Comparison of ENCODE assay signal across 7 mouse cellular contexts in the genomic region with DNA sequence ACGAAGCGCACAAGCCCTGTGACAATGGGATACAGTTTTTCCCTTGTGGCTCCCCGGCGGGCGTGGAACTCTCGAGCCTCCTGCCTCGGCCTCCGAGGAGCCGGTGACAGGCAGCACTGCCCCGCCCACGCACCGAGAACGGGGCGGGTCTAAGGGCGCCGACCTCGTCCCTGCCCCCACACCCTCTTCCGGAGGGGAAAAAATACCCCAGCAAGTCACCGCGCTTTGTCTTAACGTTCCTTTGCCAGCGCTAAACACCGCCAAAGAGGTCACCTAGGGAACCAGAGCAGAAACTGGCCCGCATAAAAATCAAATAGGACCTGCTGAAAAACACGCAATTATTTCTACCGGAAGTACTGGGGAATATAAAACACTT. TPM values are rescaled to one million over a fixed set of nuclear protein-coding genes. Genes with fewer than 3 reads are reported as not detected.
A peak's percentile ranks its signal among the peaks of the same experiment; 100 is the strongest.
DNase-seq lines count a peak whose midpoint lies in the region; ATAC-seq lines count a peak whose summit lies in the region.

No protein-coding gene starts in this region.

- H3K4me1 ChIP-seq in embryonic facial prominence, embryonic 10.5 days, result no peaks in the 10 kb centered on the region
- no peaks in the 10 kb centered on the region; the same call in 1 of the 2 replicates for H3K4me1 ChIP-seq in limb, embryonic 10.5 days
- H3K4me1 ChIP-seq in midbrain, embryonic 11.5 days (ENCODE audit: control insufficient read depth, insufficient read depth, low read length), result no peaks in the 10 kb centered on the region

- peak; percentile 65 for ATAC-seq in midbrain, embryonic 11.5 days (ENCODE audit: low FRiP score)

- peak; percentile 80 for DNase-seq in adrenal gland, postnatal 10 days
- peak; percentile 81 for DNase-seq in embryonic facial prominence, embryonic 10.5 days (ENCODE audit: low spot score)
- peak; percentile 97 for DNase-seq in heart, adult 11 months
- peak; percentile 69 for DNase-seq in kidney, adult 11 months
- DNase-seq in limb, embryonic 10.5 days (ENCODE audit: low spot score), result peak; percentile 80
- DNase-seq in midbrain, embryonic 11.5 days (ENCODE audit: low spot score, missing footprints), result peak; percentile 97
- peak; percentile 39 for DNase-seq in skeletal muscle tissue, adult 2 months (ENCODE audit: low read depth, low spot score)

- peak overlapping the region; percentile 54 for H3K4me2 ChIP-seq in midbrain, embryonic 11.5 days

- H3K9me3 ChIP-seq in embryonic facial prominence, embryonic 10.5 days, result no peaks in the 10 kb centered on the region
- no peaks in the 10 kb centered on the region for H3K9me3 ChIP-seq in limb, embryonic 10.5 days (replicated peaks)
- no peaks in the 10 kb centered on the region for H3K9me3 ChIP-seq in midbrain, embryonic 11.5 days (ENCODE audit: control insufficient read depth, low read length)

- H3K27ac ChIP-seq in embryonic facial prominence, embryonic 10.5 days (replicated peaks), result peak overlapping the region; percentile 89
- peak overlapping the region; percentile 92 for H3K27ac ChIP-seq in limb, embryonic 10.5 days
- peak overlapping the region; percentile 57; the same call in 1 of the 2 replicates for H3K27ac ChIP-seq in midbrain, embryonic 11.5 days (ENCODE audit: low read depth, low read length)

- WGBS in embryonic facial prominence, embryonic 10.5 days, result 5% methylated on average over 26 of the region's 26 CpGs
- WGBS in limb, embryonic 10.5 days, result 7% methylated on average over 26 of the region's 26 CpGs
- 3% methylated on average over 26 of the region's 26 CpGs for WGBS in midbrain, embryonic 11.5 days

- no peaks in the 10 kb centered on the region for H3K27me3 ChIP-seq in embryonic facial prominence, embryonic 10.5 days (replicated peaks; ENCODE audit: low read depth, poor library complexity, severe bottlenecking)
- H3K27me3 ChIP-seq in limb, embryonic 10.5 days (ENCODE audit: low read depth, poor library complexity, severe bottlenecking), result no peaks in the 10 kb centered on the region
- no peaks in the 10 kb centered on the region for H3K27me3 ChIP-seq in midbrain, embryonic 11.5 days (ENCODE audit: control insufficient read depth, insufficient read depth, low read length)

- peak overlapping the region; percentile 68 for H3K4me3 ChIP-seq in embryonic facial prominence, embryonic 10.5 days
- peak overlapping the region; percentile 68 for H3K4me3 ChIP-seq in limb, embryonic 10.5 days
- peak overlapping the region; percentile 52 for H3K4me3 ChIP-seq in midbrain, embryonic 11.5 days (ENCODE audit: low read depth, low read length)

- H3K9ac ChIP-seq in midbrain, embryonic 11.5 days (ENCODE audit: low read length), result peak overlapping the region; percentile 68

- H3K36me3 ChIP-seq in embryonic facial prominence, embryonic 10.5 days (replicated peaks), result no peaks in the 10 kb centered on the region
- no peaks in the 10 kb centered on the region for H3K36me3 ChIP-seq in limb, embryonic 10.5 days
- no peaks in the 10 kb centered on the region for H3K36me3 ChIP-seq in midbrain, embryonic 11.5 days (ENCODE audit: control insufficient read depth, insufficient read depth, low read length)

RNA-seq across cellular contexts. Expression of a gene that starts 0.4 kb away (rescaled TPM):
- 1 to 10 TPM in 1 of 2 experiments, under 1 TPM in 1; 0.69 to 1.3 TPM for total RNA-seq in adrenal gland, postnatal 10 days (2021)
- 0.42 and 0.67 TPM in 2 replicates for polyA plus RNA-seq in embryonic facial prominence, embryonic 10.5 days (2016; fragmentation: Nextera tagmentation; extraction: Ambion mirVana)
- polyA plus RNA-seq in limb, embryonic 10.5 days (2016; fragmentation: Nextera tagmentation; extraction: Ambion mirVana), result 0.50 and 0.60 TPM in 2 replicates
- polyA plus RNA-seq in midbrain, embryonic 11.5 days (2014; fragmentation: Nextera tagmentation; extraction: Ambion mirVana), result 0.83 and 0.96 TPM in 2 replicates

RNA-seq across cellular contexts. Expression of a gene that starts 43.0 kb away (rescaled TPM):
- total RNA-seq in adrenal gland, postnatal 10 days (2021), result 1 to 10 TPM; 2.0 to 3.1 TPM
- polyA plus RNA-seq in embryonic facial prominence, embryonic 10.5 days (2016; fragmentation: Nextera tagmentation; extraction: Ambion mirVana), result 14.0 and 16.0 TPM in 2 replicates
- polyA plus RNA-seq in limb, embryonic 10.5 days (2016; fragmentation: Nextera tagmentation; extraction: Ambion mirVana), result 10.9 and 14.0 TPM in 2 replicates
- polyA plus RNA-seq in midbrain, embryonic 11.5 days (2014; fragmentation: Nextera tagmentation; extraction: Ambion mirVana), result 14.7 and 17.3 TPM in 2 replicates

Comparison
In these comparisons a context has a peak if more than half of its experiments do, and no peak if none do; other contexts are left out.
1. Peak in every context shown above with its lines: DNase-seq, ATAC-seq, H3K4me3 ChIP-seq and H3K27ac ChIP-seq.
2. DNase-seq: peak in every context shown above with its lines; median percentile 97 in heart, adult 11 months; 97 in midbrain, embryonic 11.5 days; 81 in embryonic facial prominence, embryonic 10.5 days; 80 in adrenal gland, postnatal 10 days; 80 in limb, embryonic 10.5 days; 69 in kidney, adult 11 months; 39 in skeletal muscle tissue, adult 2 months.